Mouse (Mus musculus) hindbrain, embryonic 13.5 days (tissue): ENCODE measurements at regions not wholly inside any gene's neighbourhood (a gene's known extent, or its start where the extent isn't known, plus 50 kb on each side); places are given as distances from the start of the nearest gene placed in this dataset.

ENCODE experiments used
- ATAC-seq: fragments of 200-750 bp; cut with Nextera tagmentation; 2 replicates; pipeline ENCODE4 v1.8.0; 2017; ENCODE audit warnings: moderate TSS enrichment; ENCODE audit not compliant: low FRiP score
- H3K27ac ChIP-seq: fragments of 300-500 bp; sonication (generic); 2 replicates; pipeline ENCODE4 v1.5.1; 2015; ENCODE audit warnings: inconsistent platforms, mild to moderate bottlenecking, moderate library complexity
- H3K27me3 ChIP-seq: fragments of 300-500 bp; sonication (generic); 2 replicates; pipeline ENCODE4 v1.6.1; 2015; ENCODE audit warnings: mild to moderate bottlenecking, inconsistent platforms
- H3K36me3 ChIP-seq: fragments of 300-500 bp; sonication (generic); 2 replicates; pipeline ENCODE4 v1.6.1; 2015; ENCODE audit warnings: mild to moderate bottlenecking, inconsistent platforms
- H3K4me1 ChIP-seq: fragments of 300-500 bp; sonication (generic); replicated peaks from 2 replicates; pipeline ENCODE4 v1.6.1; 2015; ENCODE audit warnings: inconsistent platforms
- H3K4me2 ChIP-seq: fragments of 300-500 bp; sonication (generic); 2 replicates; pipeline ENCODE4 v1.6.1; 2015; ENCODE audit warnings: inconsistent platforms, mild to moderate bottlenecking, moderate library complexity
- H3K4me3 ChIP-seq: fragments of 300-500 bp; sonication (generic); 2 replicates; pipeline ENCODE4 v1.5.1; 2015; ENCODE audit warnings: mild to moderate bottlenecking, inconsistent platforms
- H3K9ac ChIP-seq: fragments of 300-500 bp; sonication (generic); 2 replicates; pipeline ENCODE4 v1.6.1; 2015; ENCODE audit warnings: mild to moderate bottlenecking, inconsistent platforms
- H3K9me3 ChIP-seq: fragments of 300-500 bp; sonication (generic); 2 replicates; pipeline ENCODE4 v1.6.1; 2016; ENCODE audit warnings: inconsistent platforms
- WGBS: fragments of 180-500 bp; shearing (Covaris S2); methylation state at CpG from one replicate; pipeline ENCODE4 v1.1.7; 2015; 5-methylcytosine and 5-hydroxymethylcytosine counted together

DNA sequence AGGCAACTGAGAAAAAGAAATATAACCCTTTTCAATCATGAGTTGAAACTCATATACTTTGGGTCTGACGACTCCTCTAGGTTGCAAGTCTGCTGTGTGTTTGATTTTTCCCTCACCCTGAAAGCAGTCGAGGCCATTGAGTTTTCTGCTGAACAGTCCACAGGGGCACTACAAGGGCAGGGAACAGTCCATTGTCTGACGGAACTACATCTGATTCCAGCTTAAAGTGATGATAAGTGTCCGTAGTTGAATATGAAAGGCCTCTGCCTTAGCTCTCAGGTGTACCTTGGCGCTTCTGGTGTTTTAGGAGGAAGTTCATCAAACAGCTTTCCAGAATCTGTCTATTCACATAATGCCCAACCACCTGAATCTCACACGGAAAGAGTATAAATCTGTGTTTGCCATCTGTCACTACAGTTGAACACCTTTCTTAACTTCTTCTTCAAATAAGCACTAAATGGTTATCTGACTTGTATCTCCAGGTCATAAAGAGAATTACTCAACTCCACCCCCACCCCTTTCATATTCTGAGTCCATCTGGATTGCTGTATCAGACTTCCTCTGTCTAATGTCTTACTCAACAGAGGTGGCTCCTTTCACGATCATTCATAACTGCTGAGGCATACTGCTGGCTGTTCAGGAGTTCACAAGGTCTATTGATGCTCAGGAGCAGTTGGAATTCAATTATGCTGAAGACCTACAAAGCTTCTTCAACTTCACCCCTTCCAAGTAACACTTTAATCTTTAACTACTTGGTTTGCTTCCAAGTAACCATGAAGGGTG lies 527.6 kb upstream of the Pou3f3 start:
- no peak overlapping the region for H3K4me3 ChIP-seq
- ATAC-seq: no peak
- no peaks in the 10 kb centered on the region for H3K4me1 ChIP-seq
- no peak overlapping the region for H3K4me2 ChIP-seq
- H3K27me3 ChIP-seq: no peaks in the 10 kb centered on the region
- H3K9me3 ChIP-seq: no peaks in the 10 kb centered on the region
- no peak overlapping the region for H3K9ac ChIP-seq
- H3K36me3 ChIP-seq: no peaks in the 10 kb centered on the region
- 88% methylated on average over 7 of the region's 7 CpGs for WGBS
- H3K27ac ChIP-seq: no peak overlapping the region

- H3K36me3 ChIP-seq: no peaks in the 10 kb centered on the region
- no peak overlapping the region for H3K4me3 ChIP-seq
- no peak overlapping the region for H3K9ac ChIP-seq
- H3K4me1 ChIP-seq: no peaks in the 10 kb centered on the region
- no peak for ATAC-seq
- WGBS: 89% methylated on average over 3 of the region's 3 CpGs
- no peaks in the 10 kb centered on the region for H3K27me3 ChIP-seq
- no peak overlapping the region for H3K27ac ChIP-seq
- H3K4me2 ChIP-seq: no peak overlapping the region
- H3K9me3 ChIP-seq: no peaks in the 10 kb centered on the region
These were observed 526.1 kb upstream of the Pou3f3 start for GRCm38 (mm10) chr1:42169505-42169904.

- no peak overlapping the region for H3K27ac ChIP-seq
These were observed 509.3 kb upstream of the Pou3f3 start for GRCm38 (mm10) chr1:42186295-42186694.

DNA sequence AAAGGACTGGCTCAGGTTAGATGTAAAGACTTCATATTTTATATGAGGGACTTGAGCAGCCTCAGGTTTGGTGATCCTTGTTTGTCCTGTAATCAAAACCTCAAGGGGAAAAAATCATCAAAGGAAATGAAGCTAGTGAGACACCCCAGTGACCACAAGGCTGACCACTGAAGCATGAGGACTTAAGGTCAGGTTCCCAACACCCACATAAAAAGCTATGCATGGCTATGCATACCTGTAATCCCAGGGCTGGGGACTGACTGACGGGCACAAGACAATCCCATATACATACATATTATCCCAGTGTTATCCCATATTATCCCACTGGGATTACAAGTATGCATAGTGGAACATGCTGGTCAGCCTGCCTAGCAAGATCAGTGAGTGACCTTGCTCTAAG lies 467.5 kb upstream of the Pou3f3 start:
- Histone ChIP-seq H3K4me1 (peaks cover 7% of the 10 kb centered on the region), H3K27me3 (no peaks in the 10 kb centered on the region), H3K27ac (no peak overlapping the region), H3K4me2 (no peak overlapping the region), H3K4me3 (no peak overlapping the region), H3K9ac (no peak overlapping the region), H3K36me3 (no peaks in the 10 kb centered on the region), H3K9me3 (no peaks in the 10 kb centered on the region)
- ATAC-seq: no peak
- WGBS: 67% methylated on average over 1 of the region's 1 CpGs

More at GRCm38 (mm10) chr1:42186295-42186694, 509.3 kb upstream of the Pou3f3 start:
- no peaks in the 10 kb centered on the region for H3K36me3 ChIP-seq
- H3K27me3 ChIP-seq: no peaks in the 10 kb centered on the region
- no peak for ATAC-seq
- H3K9me3 ChIP-seq: no peaks in the 10 kb centered on the region
- H3K4me1 ChIP-seq: no peaks in the 10 kb centered on the region
- no peak overlapping the region for H3K4me2 ChIP-seq
- no peak overlapping the region for H3K9ac ChIP-seq
- no peak overlapping the region for H3K4me3 ChIP-seq

DNA sequence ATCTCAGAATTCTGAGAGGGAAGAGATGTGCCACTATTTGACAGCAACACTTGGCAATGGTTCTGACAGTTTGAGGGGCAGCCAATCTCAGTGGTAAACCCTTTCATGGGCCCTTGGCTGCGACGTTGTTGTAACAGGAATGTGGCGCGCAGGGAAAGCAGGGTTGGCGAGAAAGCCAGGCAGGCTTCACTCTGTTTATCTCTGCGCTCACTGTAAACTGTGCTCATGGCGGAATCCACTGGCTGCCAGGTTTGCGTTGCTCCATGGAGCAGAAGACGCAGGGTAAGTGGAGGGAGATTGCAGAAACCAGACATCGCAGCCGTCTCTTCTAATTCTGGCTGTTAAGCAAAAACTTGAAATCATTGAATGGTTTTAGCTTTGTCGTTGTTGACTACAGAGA lies 465.9 kb upstream of the Pou3f3 start:
- no peak overlapping the region for H3K4me2 ChIP-seq
- no peaks in the 10 kb centered on the region for H3K9me3 ChIP-seq
- WGBS: 63% methylated on average over 12 of the region's 12 CpGs
- ATAC-seq: peak; percentile 30; the same call in 1 of the 2 replicates
- no peaks in the 10 kb centered on the region for H3K27me3 ChIP-seq
- no peak overlapping the region; the same call in 1 of the 2 replicates for H3K27ac ChIP-seq
- H3K9ac ChIP-seq: no peak overlapping the region
- peaks cover 12% of the 10 kb centered on the region for H3K4me1 ChIP-seq
- no peak overlapping the region for H3K4me3 ChIP-seq
- H3K36me3 ChIP-seq: no peaks in the 10 kb centered on the region

GRCm38 (mm10) chr1:42230469-42231040 lies 465.0 kb upstream of the Pou3f3 start:
- no peak overlapping the region for H3K9ac ChIP-seq
- H3K4me1 ChIP-seq: peaks cover 12% of the 10 kb centered on the region
- no peaks in the 10 kb centered on the region for H3K27me3 ChIP-seq
- H3K27ac ChIP-seq: no peak overlapping the region
- no peak overlapping the region for H3K4me2 ChIP-seq
- peak; percentile 47; the same call in 1 of the 2 replicates for ATAC-seq
- 89% methylated on average over 21 of the region's 21 CpGs for WGBS
- no peak overlapping the region for H3K4me3 ChIP-seq
- H3K36me3 ChIP-seq: no peaks in the 10 kb centered on the region
- no peaks in the 10 kb centered on the region for H3K9me3 ChIP-seq

DNA sequence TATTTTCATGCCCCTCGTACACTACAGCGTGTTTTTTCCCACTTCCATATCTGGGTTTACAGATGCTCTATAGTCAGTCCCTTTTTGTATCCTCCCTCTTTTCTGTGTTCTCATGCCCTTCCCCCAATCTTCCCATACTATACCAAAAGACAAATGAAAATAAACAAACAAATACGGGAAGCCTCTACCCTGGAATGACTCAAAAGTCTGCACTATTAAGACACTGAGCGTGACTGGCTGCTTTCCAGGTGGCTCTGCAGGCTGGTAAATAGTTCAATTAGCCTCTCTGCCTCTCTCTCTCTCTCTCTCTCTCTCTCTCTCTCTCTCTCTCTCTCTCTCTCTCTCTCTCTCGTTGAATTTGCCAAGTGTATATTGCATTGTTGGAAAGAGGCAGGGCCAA lies 464.5 kb upstream of the Pou3f3 start:
- peaks cover 12% of the 10 kb centered on the region for H3K4me1 ChIP-seq
- no peaks in the 10 kb centered on the region for H3K9me3 ChIP-seq
- no peaks in the 10 kb centered on the region for H3K27me3 ChIP-seq
- no peak overlapping the region for H3K4me2 ChIP-seq
- no peak overlapping the region for H3K9ac ChIP-seq
- no peak overlapping the region for H3K4me3 ChIP-seq
- H3K27ac ChIP-seq: no peak overlapping the region
- no peak for ATAC-seq
- 68% methylated on average over 5 of the region's 5 CpGs for WGBS
- no peaks in the 10 kb centered on the region for H3K36me3 ChIP-seq

- Histone ChIP-seq H3K4me1 (peaks cover 12% of the 10 kb centered on the region), H3K9ac (no peak overlapping the region), H3K27ac (no peak overlapping the region), H3K4me2 (no peak overlapping the region), H3K27me3 (no peaks in the 10 kb centered on the region), H3K9me3 (no peaks in the 10 kb centered on the region), H3K4me3 (no peak overlapping the region), H3K36me3 (no peaks in the 10 kb centered on the region)
- ATAC-seq: no peak
- WGBS: 92% methylated on average over 5 of the region's 5 CpGs
These were observed 463.7 kb upstream of the Pou3f3 start for GRCm38 (mm10) chr1:42231897-42232296.

GRCm38 (mm10) chr1:42232716-42233115 lies 462.9 kb upstream of the Pou3f3 start:
- Histone ChIP-seq H3K9me3 (no peaks in the 10 kb centered on the region), H3K4me2 (no peak overlapping the region), H3K9ac (no peak overlapping the region), H3K36me3 (no peaks in the 10 kb centered on the region), H3K4me3 (no peak overlapping the region), H3K27me3 (no peaks in the 10 kb centered on the region), H3K4me1 (peaks cover 12% of the 10 kb centered on the region), H3K27ac (no peak overlapping the region)
- no peak for ATAC-seq
- 77% methylated on average over 6 of the region's 6 CpGs for WGBS

GRCm38 (mm10) chr1:42233289-42233688 lies 462.3 kb upstream of the Pou3f3 start:
- Histone ChIP-seq H3K27ac (peak overlapping the region; percentile 13; the same call in 1 of the 2 replicates), H3K4me1 (peaks cover 12% of the 10 kb centered on the region), H3K27me3 (no peaks in the 10 kb centered on the region), H3K4me3 (no peak overlapping the region), H3K9ac (no peak overlapping the region), H3K4me2 (0 out of 2 replicates have a peak overlapping the region, but pooled peaks have one; percentile 0), H3K36me3 (no peaks in the 10 kb centered on the region), H3K9me3 (no peaks in the 10 kb centered on the region)
- ATAC-seq: peak; percentile 71; the same call in 1 of the 2 replicates
- 9% methylated on average over 10 of the region's 10 CpGs for WGBS

GRCm38 (mm10) chr1:42236466-42237010 lies 459.0 kb upstream of the Pou3f3 start:
- Histone ChIP-seq H3K36me3 (no peaks in the 10 kb centered on the region), H3K4me3 (no peak overlapping the region), H3K4me2 (no peak overlapping the region), H3K9ac (no peak overlapping the region), H3K27me3 (no peaks in the 10 kb centered on the region), H3K27ac (no peak overlapping the region), H3K9me3 (no peaks in the 10 kb centered on the region), H3K4me1 (peaks cover 11% of the 10 kb centered on the region)
- ATAC-seq: no peak
- WGBS: 84% methylated on average over 2 of the region's 2 CpGs

GRCm38 (mm10) chr1:42238408-42238807 lies 457.2 kb upstream of the Pou3f3 start:
- Histone ChIP-seq H3K27ac (no peak overlapping the region), H3K4me2 (no peak overlapping the region), H3K9me3 (no peaks in the 10 kb centered on the region), H3K9ac (no peak overlapping the region), H3K4me1 (peaks cover 19% of the 10 kb centered on the region), H3K4me3 (no peak overlapping the region), H3K27me3 (no peaks in the 10 kb centered on the region), H3K36me3 (no peaks in the 10 kb centered on the region)
- 80% methylated on average over 3 of the region's 3 CpGs for WGBS
- ATAC-seq: no peak

GRCm38 (mm10) chr1:42241172-42241571 lies 454.4 kb upstream of the Pou3f3 start:
- H3K4me2 ChIP-seq: no peak overlapping the region
- H3K4me3 ChIP-seq: no peak overlapping the region
- H3K27me3 ChIP-seq: no peaks in the 10 kb centered on the region
- H3K9me3 ChIP-seq: no peaks in the 10 kb centered on the region
- peaks cover 27% of the 10 kb centered on the region for H3K4me1 ChIP-seq
- 41% methylated on average over 9 of the region's 9 CpGs for WGBS
- H3K27ac ChIP-seq: no peak overlapping the region
- H3K36me3 ChIP-seq: no peaks in the 10 kb centered on the region
- no peak overlapping the region for H3K9ac ChIP-seq
- no peak for ATAC-seq
